Mouse (Mus musculus): ENCODE results near the gene Flywch2. TPM values are rescaled to one million over a fixed set of nuclear protein-coding genes. Genes with fewer than 3 reads are reported as not detected.
"Not testable (repeated sequence)": the region's sequence is repeated elsewhere in the genome, so short reads cannot be mapped to it uniquely, and the experiment has no call there.

Gene Flywch2
- polyA plus RNA-seq, 1 experiment from 2014 or later: 4.8 TPM

GRCm38 (mm10) chr17:23789749-23790268 is 3.9 kb upstream of the Flywch2 start:
- 15% methylated on average over 8 of the region's 8 CpGs for WGBS
- no peaks in the 10 kb centered on the region for H3K27me3 ChIP-seq
- H3K4me1 ChIP-seq (replicated peaks): peaks cover 25% of the 10 kb centered on the region
- peak overlapping the region; percentile 50 for H3K4me3 ChIP-seq
- H3K9me3 ChIP-seq (replicated peaks): no peaks in the 10 kb centered on the region
- peak overlapping the region; percentile 80 for H3K4me2 ChIP-seq
- H3K9ac ChIP-seq: peak overlapping the region; percentile 63
- H3K27ac ChIP-seq: peak overlapping the region; percentile 85
- no peaks in the 10 kb centered on the region for H3K36me3 ChIP-seq
- no peak for ATAC-seq (replicated peaks; ENCODE audit: insufficient number of reproducible peaks, insufficient read depth, low FRiP score, low read depth)

GRCm38 (mm10) chr17:23788973-23789372 is 3.1 kb upstream of the Flywch2 start:
- Histone ChIP-seq H3K27me3 (no peaks in the 10 kb centered on the region), H3K4me2 (no peak overlapping the region), H3K36me3 (no peaks in the 10 kb centered on the region), H3K27ac (no peak overlapping the region), H3K4me1 (replicated peaks) (peaks cover 25% of the 10 kb centered on the region), H3K4me3 (no peak overlapping the region), H3K9me3 (replicated peaks) (no peaks in the 10 kb centered on the region), H3K9ac (no peak overlapping the region)
- ATAC-seq (replicated peaks; ENCODE audit: insufficient number of reproducible peaks, insufficient read depth, low FRiP score, low read depth): no peak
- 86% methylated on average over 4 of the region's 4 CpGs for WGBS

- no peak for ATAC-seq (replicated peaks; ENCODE audit: insufficient number of reproducible peaks, insufficient read depth, low FRiP score, low read depth)
- 18% methylated on average over 13 of the region's 13 CpGs for WGBS
- H3K4me3 ChIP-seq: peak overlapping the region; percentile 55
Observed at GRCm38 (mm10) chr17:23786510-23786931, 640 bp upstream of the Flywch2 start.

GRCm38 (mm10) chr17:23783352-23783751 is 2.5 kb downstream of the Flywch2 start:
- ATAC-seq (replicated peaks; ENCODE audit: insufficient number of reproducible peaks, insufficient read depth, low FRiP score, low read depth): no peak
- no peak overlapping the region for H3K9ac ChIP-seq
- no peak overlapping the region for H3K4me2 ChIP-seq
- H3K27ac ChIP-seq: no peak overlapping the region
- H3K9me3 ChIP-seq (replicated peaks): no peaks in the 10 kb centered on the region
- H3K36me3 ChIP-seq: no peaks in the 10 kb centered on the region
- no peak overlapping the region for H3K4me3 ChIP-seq
- no peaks in the 10 kb centered on the region for H3K27me3 ChIP-seq
- peaks cover 12% of the 10 kb centered on the region for H3K4me1 ChIP-seq (replicated peaks)

More at GRCm38 (mm10) chr17:23786510-23786931, 640 bp upstream of the Flywch2 start:
- Histone ChIP-seq H3K4me1 (replicated peaks) (peaks cover 25% of the 10 kb centered on the region), H3K9me3 (replicated peaks) (no peaks in the 10 kb centered on the region), H3K9ac (no peak overlapping the region), H3K27ac (no peak overlapping the region), H3K4me2 (peak overlapping the region; percentile 95), H3K27me3 (no peaks in the 10 kb centered on the region), H3K36me3 (no peaks in the 10 kb centered on the region)

GRCm38 (mm10) chr17:23778447-23778846 is 7.4 kb downstream of the Flywch2 start:
- ATAC-seq (replicated peaks; ENCODE audit: insufficient number of reproducible peaks, insufficient read depth, low FRiP score, low read depth): no peak
- Histone ChIP-seq H3K27me3 (no peaks in the 10 kb centered on the region), H3K9me3 (replicated peaks) (no peaks in the 10 kb centered on the region), H3K4me2 (no peak overlapping the region), H3K4me3 (no peak overlapping the region), H3K27ac (no peak overlapping the region), H3K4me1 (replicated peaks) (no peaks in the 10 kb centered on the region), H3K9ac (no peak overlapping the region), H3K36me3 (no peaks in the 10 kb centered on the region)
- 38% methylated on average over 2 of the region's 2 CpGs for whole genome bisulfite sequencing

DNA sequence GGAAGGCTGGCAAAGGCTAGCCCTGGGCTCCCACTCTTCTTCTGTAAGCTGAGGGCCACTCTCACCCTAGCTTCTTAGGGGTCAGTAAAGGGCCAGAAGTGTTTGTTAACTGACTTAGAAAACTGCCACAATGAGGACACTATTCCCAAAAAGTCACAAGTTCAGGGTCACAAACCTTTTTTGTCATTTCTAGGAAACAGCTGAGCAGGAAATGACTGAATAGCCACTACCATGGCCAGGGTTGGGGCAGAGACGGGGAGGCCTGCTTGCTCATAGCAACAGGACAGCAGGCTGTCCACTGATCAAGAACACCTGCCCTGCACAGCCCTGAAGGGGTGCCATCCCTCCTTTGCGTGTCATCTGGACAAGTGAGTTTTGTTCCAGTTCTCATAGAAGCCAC is 8.7 kb downstream of the Flywch2 start:
- WGBS: 68% methylated on average over 2 of the region's 2 CpGs
- H3K27ac ChIP-seq: no peak overlapping the region
- no peak overlapping the region for H3K4me3 ChIP-seq
- no peaks in the 10 kb centered on the region for H3K4me1 ChIP-seq (replicated peaks)
- H3K4me2 ChIP-seq: no peak overlapping the region
- no peaks in the 10 kb centered on the region for H3K9me3 ChIP-seq (replicated peaks)
- no peaks in the 10 kb centered on the region for H3K36me3 ChIP-seq
- H3K27me3 ChIP-seq: no peaks in the 10 kb centered on the region
- no peak overlapping the region for H3K9ac ChIP-seq
- ATAC-seq (replicated peaks; ENCODE audit: insufficient number of reproducible peaks, insufficient read depth, low FRiP score, low read depth): no peak

- Histone ChIP-seq H3K4me3 (no peak overlapping the region), H3K9me3 (replicated peaks) (no peaks in the 10 kb centered on the region), H3K27me3 (no peaks in the 10 kb centered on the region), H3K9ac (no peak overlapping the region), H3K36me3 (no peaks in the 10 kb centered on the region), H3K27ac (no peak overlapping the region), H3K4me1 (replicated peaks) (0 out of 2 replicates have a peak, but pooled peaks cover 3% of the 10 kb centered on the region), H3K4me2 (no peak overlapping the region)
- no peak for ATAC-seq (replicated peaks; ENCODE audit: insufficient number of reproducible peaks, insufficient read depth, low FRiP score, low read depth)
- WGBS: 74% methylated on average over 10 of the region's 10 CpGs
Observed at GRCm38 (mm10) chr17:23776216-23776615, 9.7 kb downstream of the Flywch2 start.

DNA sequence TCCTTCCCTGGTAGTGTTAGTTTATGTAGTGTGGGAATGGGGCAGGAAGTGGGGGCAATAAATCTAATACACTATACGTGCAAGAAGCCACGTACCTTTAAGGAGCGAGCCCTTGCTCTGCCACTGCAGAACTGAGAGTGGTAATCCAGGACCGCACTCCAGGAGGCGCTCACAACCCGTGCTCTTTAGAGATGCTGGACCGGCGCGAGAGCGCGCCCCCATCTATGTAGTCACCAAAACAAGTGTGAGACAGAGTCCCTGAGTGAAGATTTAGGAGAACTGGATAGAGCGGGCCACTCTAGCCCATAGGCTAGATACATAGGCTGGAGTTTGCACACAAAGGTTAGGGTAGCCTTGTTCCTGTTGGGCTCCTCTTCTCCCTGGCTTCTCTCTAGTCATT is 11.8 kb downstream of the Flywch2 start:
- no peak for ATAC-seq (replicated peaks; ENCODE audit: insufficient number of reproducible peaks, insufficient read depth, low FRiP score, low read depth)
- Histone ChIP-seq H3K9ac (no peak overlapping the region), H3K27me3 (no peaks in the 10 kb centered on the region), H3K4me1 (replicated peaks) (peaks cover 13% of the 10 kb centered on the region), H3K4me2 (no peak overlapping the region), H3K36me3 (no peaks in the 10 kb centered on the region), H3K27ac (no peak overlapping the region), H3K9me3 (replicated peaks) (no peaks in the 10 kb centered on the region), H3K4me3 (no peak overlapping the region)
- WGBS: 3% methylated on average over 12 of the region's 12 CpGs

DNA sequence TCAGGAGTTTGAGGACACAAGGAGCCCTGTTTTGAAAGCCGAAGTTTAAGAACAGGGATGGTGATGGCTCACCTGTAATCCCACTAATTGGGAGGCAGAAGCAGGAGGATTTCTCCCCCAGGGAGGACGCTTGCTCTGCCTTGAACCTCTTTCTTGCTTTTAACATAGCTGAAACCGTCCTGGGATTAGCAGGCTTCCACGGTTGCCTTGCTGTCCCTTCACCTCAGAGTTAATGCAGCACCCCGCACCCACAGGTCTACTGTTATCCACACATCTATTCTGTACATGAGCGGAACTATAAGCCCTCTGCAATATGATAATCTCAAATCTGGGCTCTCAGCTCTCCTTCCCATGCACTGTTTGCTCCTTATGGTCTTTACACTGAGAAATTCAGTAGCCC is 12.2 kb downstream of the Flywch2 start:
- 70% methylated on average over 6 of the region's 6 CpGs for WGBS

DNA sequence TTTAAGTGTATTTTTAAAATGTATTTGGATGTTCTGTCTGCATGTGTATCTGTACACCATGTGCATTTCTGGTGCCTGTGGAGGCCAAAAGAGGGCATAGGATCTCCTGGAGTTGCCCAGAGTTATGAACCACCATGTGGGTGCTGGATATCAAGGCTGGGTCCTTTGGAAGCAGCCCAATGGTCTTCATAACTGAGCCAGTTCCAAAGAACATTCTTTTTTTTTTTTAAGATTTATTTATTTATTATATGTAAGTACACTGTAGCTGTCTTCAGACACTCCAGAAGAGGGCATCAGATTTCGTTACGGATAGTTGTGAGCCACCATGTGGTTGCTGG is 13.7 kb downstream of the Flywch2 start:
- not testable (repeated sequence) for H3K36me3 ChIP-seq; H3K27me3 ChIP-seq; H3K27ac ChIP-seq; H3K9ac ChIP-seq; H3K9me3 ChIP-seq (replicated peaks); H3K4me3 ChIP-seq; H3K4me2 ChIP-seq; ATAC-seq (replicated peaks; ENCODE audit: insufficient number of reproducible peaks, insufficient read depth, low FRiP score, low read depth)
- peaks cover 13% of the 10 kb centered on the region for H3K4me1 ChIP-seq (replicated peaks)
- WGBS: 78% methylated on average over 2 of the region's 2 CpGs

More for the DNA sequence above, 12.2 kb downstream of the Flywch2 start:
- H3K9me3 ChIP-seq (replicated peaks): no peaks in the 10 kb centered on the region
- H3K27me3 ChIP-seq: no peaks in the 10 kb centered on the region
- no peak overlapping the region for H3K9ac ChIP-seq
- H3K4me1 ChIP-seq (replicated peaks): peaks cover 13% of the 10 kb centered on the region
- ATAC-seq (replicated peaks; ENCODE audit: insufficient number of reproducible peaks, insufficient read depth, low FRiP score, low read depth): no peak
- no peak overlapping the region for H3K4me2 ChIP-seq
- no peaks in the 10 kb centered on the region for H3K36me3 ChIP-seq
- H3K27ac ChIP-seq: no peak overlapping the region
- no peak overlapping the region for H3K4me3 ChIP-seq

GRCm38 (mm10) chr17:23771284-23772218 is 14.3 kb downstream of the Flywch2 start, which contains the start of gene Flywch1:
Flywch1 (minus strand) TSS chr17:23771602.
- H3K36me3 ChIP-seq: no peaks in the 10 kb centered on the region
- H3K9me3 ChIP-seq (replicated peaks): no peaks in the 10 kb centered on the region
- H3K9ac ChIP-seq: peak within 1 kb of the TSS; percentile 93
- H3K4me1 ChIP-seq (replicated peaks): peaks cover 13% of the 10 kb centered on the region
- peak; percentile 98 for ATAC-seq (replicated peaks; ENCODE audit: insufficient number of reproducible peaks, insufficient read depth, low FRiP score, low read depth)
- H3K4me2 ChIP-seq: peak within 1 kb of the TSS; percentile 72
- 4% methylated on average over 58 of the region's 58 CpGs for WGBS
- H3K27me3 ChIP-seq: no peaks in the 10 kb centered on the region
- peak within 1 kb of the TSS; percentile 93 for H3K4me3 ChIP-seq
- H3K27ac ChIP-seq: peak within 1 kb of the TSS; percentile 85
